Mouse (Mus musculus): ENCODE measurements around the gene Baiap2l1. TPM values are rescaled to one million over a fixed set of nuclear protein-coding genes. Genes with fewer than 3 reads are reported as not detected.
"Not testable (repeated sequence)": the region's sequence is repeated elsewhere in the genome, so short reads cannot be mapped to it uniquely, and the experiment has no call there.

Gene Baiap2l1
- polyA plus RNA-seq, 1 experiment from 2014 or later, result 6.8 TPM

DNA sequence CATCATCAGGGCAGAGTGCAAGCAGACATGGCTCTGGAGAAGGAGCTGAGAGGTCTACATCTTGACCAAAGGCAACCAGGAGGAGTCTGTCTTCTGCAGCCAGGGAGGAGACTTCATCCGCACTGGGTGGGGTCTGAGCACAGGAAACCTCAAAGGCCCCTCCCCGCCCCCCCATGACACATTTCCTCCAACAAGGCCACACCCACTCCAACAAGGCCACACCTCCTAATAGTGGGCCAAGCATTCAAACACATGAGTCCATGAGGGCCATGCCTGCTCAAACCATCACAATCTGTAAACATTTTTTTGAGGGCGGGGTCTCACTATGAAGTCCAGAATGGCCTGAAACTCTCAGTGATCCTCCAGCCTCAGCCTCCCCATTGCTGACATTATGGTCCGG, 21.5 kb upstream of the Baiap2l1 start:
- no peak overlapping the region for H3K27ac ChIP-seq (ENCODE audit: low read depth, low read length)
- no peaks in the 10 kb centered on the region for H3K36me3 ChIP-seq (ENCODE audit: control insufficient read depth, insufficient read depth, low read length)
- no peaks in the 10 kb centered on the region for H3K27me3 ChIP-seq (replicated peaks; ENCODE audit: control insufficient read depth, insufficient read depth, low read length)
- H3K4me2 ChIP-seq, result no peak overlapping the region
- ATAC-seq (replicated peaks; ENCODE audit: low FRiP score) (no peak), DNase-seq (ENCODE audit: low spot score) (no peak)
- 70% methylated on average over 4 of the region's 4 CpGs for WGBS
- no peak overlapping the region for H3K4me3 ChIP-seq (ENCODE audit: low read depth, low read length)
- 0 out of 2 replicates have a peak, but pooled peaks cover 2% of the 10 kb centered on the region for H3K9me3 ChIP-seq (ENCODE audit: control insufficient read depth, low read length)
- no peaks in the 10 kb centered on the region for H3K4me1 ChIP-seq (replicated peaks; ENCODE audit: control insufficient read depth, insufficient read depth, low read length)
- no peak overlapping the region for H3K9ac ChIP-seq (ENCODE audit: low read depth, low read length)

GRCm38 (mm10) chr5:144372885-144373284, 15.0 kb upstream of the Baiap2l1 start:
- H3K36me3 ChIP-seq (ENCODE audit: control insufficient read depth, insufficient read depth, low read length), result no peaks in the 10 kb centered on the region
- no peak overlapping the region for H3K4me3 ChIP-seq (ENCODE audit: low read depth, low read length)
- WGBS, result 83% methylated on average over 2 of the region's 2 CpGs
- no peak overlapping the region for H3K27ac ChIP-seq (ENCODE audit: low read depth, low read length)
- H3K4me1 ChIP-seq (replicated peaks; ENCODE audit: control insufficient read depth, insufficient read depth, low read length), result no peaks in the 10 kb centered on the region
- no peaks in the 10 kb centered on the region for H3K9me3 ChIP-seq (ENCODE audit: control insufficient read depth, low read length)
- ATAC-seq (replicated peaks; ENCODE audit: low FRiP score) (no peak), DNase-seq (ENCODE audit: low spot score) (no peak)
- H3K27me3 ChIP-seq (replicated peaks; ENCODE audit: control insufficient read depth, insufficient read depth, low read length), result no peaks in the 10 kb centered on the region
- no peak overlapping the region for H3K9ac ChIP-seq (ENCODE audit: low read depth, low read length)
- H3K4me2 ChIP-seq, result no peak overlapping the region

DNA sequence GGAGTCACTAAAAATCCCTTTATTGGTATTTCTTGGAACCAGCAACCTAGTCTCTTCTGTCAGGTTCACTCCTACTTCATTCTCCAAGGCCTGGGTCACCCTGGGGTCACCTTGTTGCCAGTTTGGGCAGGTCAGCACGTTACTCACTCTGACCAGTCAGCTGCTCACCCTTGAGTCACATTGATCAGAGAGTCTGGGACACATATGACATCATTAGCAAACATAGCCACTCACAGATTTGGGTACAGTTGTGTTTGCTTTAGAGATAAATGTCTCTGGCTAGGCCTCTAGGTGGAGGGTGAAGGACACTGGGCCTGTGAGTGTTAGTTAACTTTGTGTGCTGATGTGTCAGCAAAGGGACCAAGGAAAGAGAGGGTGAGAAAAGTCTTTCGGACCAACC, 14.3 kb upstream of the Baiap2l1 start:
- Histone ChIP-seq H3K27ac (ENCODE audit: low read depth, low read length) (no peak overlapping the region), H3K36me3 (ENCODE audit: control insufficient read depth, insufficient read depth, low read length) (no peaks in the 10 kb centered on the region), H3K9ac (ENCODE audit: low read depth, low read length) (no peak overlapping the region), H3K4me3 (ENCODE audit: low read depth, low read length) (no peak overlapping the region), H3K4me2 (no peak overlapping the region), H3K4me1 (replicated peaks; ENCODE audit: control insufficient read depth, insufficient read depth, low read length) (no peaks in the 10 kb centered on the region), H3K9me3 (ENCODE audit: control insufficient read depth, low read length) (no peaks in the 10 kb centered on the region), H3K27me3 (replicated peaks; ENCODE audit: control insufficient read depth, insufficient read depth, low read length) (no peaks in the 10 kb centered on the region)
- peak; percentile 60 for ATAC-seq (replicated peaks; ENCODE audit: low FRiP score)
- DNase-seq (ENCODE audit: low spot score), result no peak
- 33% methylated on average over 2 of the region's 2 CpGs for WGBS

DNA sequence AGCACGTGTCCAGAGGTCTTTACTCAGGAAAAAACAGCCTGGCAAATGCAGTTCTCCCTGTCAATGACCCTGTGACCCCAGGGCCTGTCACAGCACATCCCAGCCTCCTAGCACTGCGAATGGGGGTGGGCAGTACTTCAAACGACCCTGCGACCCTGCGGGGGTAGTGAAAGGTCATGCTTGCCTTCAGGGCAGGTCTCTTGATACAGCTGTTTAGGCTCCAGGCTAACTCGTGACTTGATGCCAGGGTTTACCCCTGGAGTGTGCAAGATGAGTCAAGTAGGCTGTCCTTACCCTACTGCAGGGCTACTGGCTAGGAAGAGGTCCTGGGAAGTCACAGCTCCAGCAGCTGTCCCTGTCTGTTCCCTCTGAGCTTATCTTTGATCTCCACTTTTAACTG, 13.1 kb upstream of the Baiap2l1 start:
- Histone ChIP-seq H3K36me3 (ENCODE audit: control insufficient read depth, insufficient read depth, low read length) (no peaks in the 10 kb centered on the region), H3K4me3 (ENCODE audit: low read depth, low read length) (no peak overlapping the region), H3K4me1 (replicated peaks; ENCODE audit: control insufficient read depth, insufficient read depth, low read length) (no peaks in the 10 kb centered on the region), H3K27me3 (replicated peaks; ENCODE audit: control insufficient read depth, insufficient read depth, low read length) (no peaks in the 10 kb centered on the region), H3K4me2 (no peak overlapping the region), H3K9ac (ENCODE audit: low read depth, low read length) (no peak overlapping the region), H3K27ac (ENCODE audit: low read depth, low read length) (no peak overlapping the region), H3K9me3 (ENCODE audit: control insufficient read depth, low read length) (no peaks in the 10 kb centered on the region)
- peak; percentile 67 for ATAC-seq (replicated peaks; ENCODE audit: low FRiP score)
- DNase-seq (ENCODE audit: low spot score), result peak; percentile 47
- WGBS, result 13% methylated on average over 6 of the region's 6 CpGs

GRCm38 (mm10) chr5:144368661-144369205, 10.8 kb upstream of the Baiap2l1 start:
- 83% methylated on average over 9 of the region's 9 CpGs for WGBS
- no peaks in the 10 kb centered on the region for H3K27me3 ChIP-seq (replicated peaks; ENCODE audit: control insufficient read depth, insufficient read depth, low read length)
- ATAC-seq (replicated peaks; ENCODE audit: low FRiP score) (no peak), DNase-seq (ENCODE audit: low spot score) (no peak)
- H3K9me3 ChIP-seq (ENCODE audit: control insufficient read depth, low read length), result no peaks in the 10 kb centered on the region
- H3K36me3 ChIP-seq (ENCODE audit: control insufficient read depth, insufficient read depth, low read length), result no peaks in the 10 kb centered on the region
- no peak overlapping the region for H3K9ac ChIP-seq (ENCODE audit: low read depth, low read length)
- H3K4me1 ChIP-seq (replicated peaks; ENCODE audit: control insufficient read depth, insufficient read depth, low read length), result no peaks in the 10 kb centered on the region
- no peak overlapping the region for H3K4me2 ChIP-seq
- no peak overlapping the region for H3K27ac ChIP-seq (ENCODE audit: low read depth, low read length)
- no peak overlapping the region for H3K4me3 ChIP-seq (ENCODE audit: low read depth, low read length)

DNA sequence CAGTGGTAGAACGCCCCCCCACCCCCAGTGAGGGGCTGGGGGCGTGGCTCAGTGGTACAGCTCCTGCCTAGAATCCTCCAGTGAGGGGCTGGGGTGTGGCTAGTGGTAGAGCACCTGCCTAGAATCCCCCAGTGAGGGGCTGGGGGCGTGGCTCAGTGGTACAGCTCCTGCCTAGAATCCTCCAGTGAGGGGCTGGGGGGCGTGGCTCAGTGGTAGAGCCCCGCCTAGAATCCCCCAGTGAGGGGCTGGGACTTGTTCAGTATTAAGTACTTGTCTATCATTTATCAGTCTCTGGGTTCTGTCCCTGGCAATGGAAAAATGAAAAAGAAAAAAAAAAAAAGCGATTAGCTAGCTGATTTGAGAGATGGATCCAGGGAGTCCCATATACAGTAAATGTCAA, 8.6 kb upstream of the Baiap2l1 start:
- WGBS, result 67% methylated on average over 6 of the region's 6 CpGs
- not testable (repeated sequence) for H3K9ac ChIP-seq (ENCODE audit: low read depth, low read length); H3K4me3 ChIP-seq (ENCODE audit: low read depth, low read length); ATAC-seq (replicated peaks; ENCODE audit: low FRiP score); H3K4me1 ChIP-seq (replicated peaks; ENCODE audit: control insufficient read depth, insufficient read depth, low read length); H3K27ac ChIP-seq (ENCODE audit: low read depth, low read length); DNase-seq (ENCODE audit: low spot score); H3K9me3 ChIP-seq (ENCODE audit: control insufficient read depth, low read length); H3K4me2 ChIP-seq; H3K36me3 ChIP-seq (ENCODE audit: control insufficient read depth, insufficient read depth, low read length); H3K27me3 ChIP-seq (replicated peaks; ENCODE audit: control insufficient read depth, insufficient read depth, low read length)

DNA sequence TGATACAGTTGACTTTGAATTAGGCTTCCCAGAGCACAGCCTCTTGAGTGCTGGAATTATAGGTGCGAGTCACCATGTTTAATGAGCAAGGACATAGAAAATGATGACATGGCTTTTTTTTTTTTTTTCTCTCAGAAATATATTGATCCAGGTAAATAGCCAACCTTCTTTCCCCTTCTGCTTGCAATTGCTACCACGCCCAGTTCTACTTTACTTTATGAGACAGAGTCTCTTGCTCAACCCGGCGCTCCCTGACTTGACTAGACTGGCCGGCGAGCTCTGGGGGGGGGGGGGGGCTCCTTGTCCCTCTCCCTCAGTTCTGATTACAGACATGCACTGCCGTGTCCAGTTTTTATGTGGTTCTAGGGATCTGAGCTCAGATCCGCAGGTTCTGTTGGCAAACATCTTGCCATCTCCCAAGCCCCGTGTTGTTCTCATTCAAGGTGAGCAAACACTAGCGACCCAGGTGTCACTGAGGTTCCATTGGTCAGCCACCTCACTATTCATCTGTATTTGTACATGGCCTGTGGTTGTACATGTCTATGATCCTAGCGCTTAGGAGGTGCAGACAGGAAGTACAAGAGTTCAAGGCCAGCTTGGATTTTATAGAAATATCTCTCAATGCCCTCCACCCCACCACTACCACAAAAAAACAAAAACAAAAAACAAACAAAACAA, 6.9 kb upstream of the Baiap2l1 start:
- H3K4me1 ChIP-seq (replicated peaks; ENCODE audit: control insufficient read depth, insufficient read depth, low read length), result no peaks in the 10 kb centered on the region
- H3K9me3 ChIP-seq (ENCODE audit: control insufficient read depth, low read length), result no peaks in the 10 kb centered on the region
- ATAC-seq (replicated peaks; ENCODE audit: low FRiP score) (no peak), DNase-seq (ENCODE audit: low spot score) (no peak)
- H3K4me3 ChIP-seq (ENCODE audit: low read depth, low read length), result no peak overlapping the region
- no peak overlapping the region for H3K4me2 ChIP-seq
- H3K27ac ChIP-seq (ENCODE audit: low read depth, low read length), result no peak overlapping the region
- H3K36me3 ChIP-seq (ENCODE audit: control insufficient read depth, insufficient read depth, low read length), result no peaks in the 10 kb centered on the region
- H3K27me3 ChIP-seq (replicated peaks; ENCODE audit: control insufficient read depth, insufficient read depth, low read length), result no peaks in the 10 kb centered on the region
- H3K9ac ChIP-seq (ENCODE audit: low read depth, low read length), result no peak overlapping the region
- 80% methylated on average over 11 of the region's 11 CpGs for WGBS

DNA sequence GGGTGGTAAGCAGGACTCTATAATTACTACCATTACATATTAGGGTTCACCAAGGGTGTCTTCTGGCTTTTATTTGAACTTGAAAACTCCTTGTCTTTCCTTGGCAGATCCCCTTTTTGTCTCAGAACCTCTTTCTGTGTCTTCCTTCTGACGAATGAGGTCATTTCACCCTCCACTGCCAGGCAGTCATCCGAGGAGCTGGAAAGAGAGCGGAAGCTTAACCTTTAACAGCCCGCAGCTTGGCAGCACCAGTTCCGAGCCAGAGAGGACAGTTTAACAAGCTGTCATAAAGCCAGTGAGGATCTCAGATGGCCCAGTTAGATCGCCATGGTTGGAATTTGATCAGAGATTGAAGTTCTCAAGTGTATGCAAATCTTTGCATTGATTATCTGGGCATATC, 2.4 kb upstream of the Baiap2l1 start:
- Histone ChIP-seq H3K4me2 (no peak overlapping the region), H3K27me3 (replicated peaks; ENCODE audit: control insufficient read depth, insufficient read depth, low read length) (peaks cover 16% of the 10 kb centered on the region), H3K9ac (ENCODE audit: low read depth, low read length) (no peak overlapping the region), H3K4me1 (replicated peaks; ENCODE audit: control insufficient read depth, insufficient read depth, low read length) (peaks cover 8% of the 10 kb centered on the region), H3K27ac (ENCODE audit: low read depth, low read length) (no peak overlapping the region), H3K9me3 (ENCODE audit: control insufficient read depth, low read length) (no peaks in the 10 kb centered on the region), H3K36me3 (ENCODE audit: control insufficient read depth, insufficient read depth, low read length) (no peaks in the 10 kb centered on the region), H3K4me3 (ENCODE audit: low read depth, low read length) (no peak overlapping the region)
- ATAC-seq (replicated peaks; ENCODE audit: low FRiP score) (no peak), DNase-seq (ENCODE audit: low spot score) (no peak)
- 61% methylated on average over 6 of the region's 6 CpGs for WGBS

DNA sequence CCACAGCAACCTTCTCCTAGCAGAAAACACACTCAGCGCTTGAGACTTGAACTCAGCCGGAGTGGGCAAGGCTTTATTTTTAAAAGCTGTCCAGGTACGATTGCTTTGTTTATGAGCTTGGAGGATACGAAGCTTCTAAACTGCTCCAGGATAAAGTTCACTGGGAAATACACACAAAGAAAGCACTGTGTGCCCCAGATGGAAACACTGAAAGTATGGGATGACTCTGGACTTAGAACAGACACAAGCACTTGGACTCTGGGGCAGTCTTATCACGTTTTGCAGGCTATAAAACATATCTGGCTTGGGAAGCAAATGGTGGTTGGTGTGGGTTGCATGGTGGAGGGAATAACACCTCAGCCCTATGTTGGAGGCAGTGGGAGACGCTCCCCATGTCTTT, 2.0 kb upstream of the Baiap2l1 start:
- ATAC-seq (replicated peaks; ENCODE audit: low FRiP score) (no peak), DNase-seq (ENCODE audit: low spot score) (no peak)
- no peak overlapping the region for H3K4me2 ChIP-seq
- 73% methylated on average over 6 of the region's 6 CpGs for WGBS
- H3K36me3 ChIP-seq (ENCODE audit: control insufficient read depth, insufficient read depth, low read length), result no peaks in the 10 kb centered on the region
- no peak overlapping the region for H3K27ac ChIP-seq (ENCODE audit: low read depth, low read length)
- no peak overlapping the region for H3K9ac ChIP-seq (ENCODE audit: low read depth, low read length)
- no peaks in the 10 kb centered on the region for H3K9me3 ChIP-seq (ENCODE audit: control insufficient read depth, low read length)
- H3K4me3 ChIP-seq (ENCODE audit: low read depth, low read length), result no peak overlapping the region
- H3K27me3 ChIP-seq (replicated peaks; ENCODE audit: control insufficient read depth, insufficient read depth, low read length), result peaks cover 16% of the 10 kb centered on the region
- peaks cover 8% of the 10 kb centered on the region for H3K4me1 ChIP-seq (replicated peaks; ENCODE audit: control insufficient read depth, insufficient read depth, low read length)
